Mouse (Mus musculus) heart, postnatal 14 days (tissue): ENCODE data around the gene Cldn7. TPM values are rescaled to one million over a fixed set of nuclear protein-coding genes. Genes with fewer than 3 reads are reported as not detected.
A peak's percentile ranks its signal among the peaks of the same experiment; 100 is the strongest.
"Not testable (repeated sequence)": the region's sequence is repeated elsewhere in the genome, so short reads cannot be mapped to it uniquely, and the experiment has no call there.

Experiments used
- DNase-seq, 2 experiments: peaks; one replicate each; pipeline ENCODE4 v3.0.0; 2021 to 2022
- intact Hi-C: fragments of 180-260 bp; cut with DNase I; formaldehyde crosslinking; loops from one replicate; pipeline ENCODE4 v1.15.1; 2025
- total RNA-seq, 2 experiments: library from RNA; stranded (reverse); gene quantifications; 2 replicates each; pipeline ENCODE4 v1.2.3; 2021

Gene Cldn7
- total RNA-seq, 2 experiments from 2014 or later, result 0.48 TPM; not detected in 1

- no peak for DNase-seq
- intact Hi-C loops, result loop anchor here (10.0 kb wide), 1 partner anchor 656 kb away; the partner anchor contains the start of genes Eno3 and Pfn1
These were observed 34.2 kb downstream of the Cldn7 start for GRCm38 (mm10) chr11:69998567-69999491.

DNA sequence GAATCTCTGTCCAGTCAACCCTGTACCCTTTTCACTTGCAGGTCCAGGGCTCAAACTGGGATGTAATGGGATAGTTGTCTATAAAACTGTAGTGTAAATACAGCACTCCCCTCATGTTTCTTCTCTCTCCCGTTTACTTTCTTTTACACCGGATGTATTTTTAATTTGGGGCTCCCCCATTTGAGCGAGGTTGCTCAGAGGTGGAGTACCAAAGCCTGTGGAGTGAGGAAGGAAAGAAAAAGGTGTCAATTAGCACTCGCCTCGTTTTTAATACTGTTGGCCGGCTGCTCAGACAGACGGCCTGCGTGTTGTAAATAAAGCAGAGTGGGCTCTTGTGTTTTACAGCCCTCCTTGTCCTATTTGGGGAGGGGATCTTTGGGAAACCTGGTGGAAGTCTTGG is 35.1 kb downstream of the Cldn7 start:
- intact Hi-C loops, result loop anchor here (10.0 kb wide), 1 partner anchor 655 kb away; the partner anchor contains the start of genes Eno3 and Pfn1
- no peak for DNase-seq

- peak; percentile 86 to 90 for DNase-seq
- intact Hi-C loops, result no loop called here
These were observed 35.9 kb downstream of the Cldn7 start, which contains the start of gene Dvl2 for GRCm38 (mm10) chr11:70000396-70000898. TSS of gene Dvl2 (plus strand) at chr11:70000595.

DNA sequence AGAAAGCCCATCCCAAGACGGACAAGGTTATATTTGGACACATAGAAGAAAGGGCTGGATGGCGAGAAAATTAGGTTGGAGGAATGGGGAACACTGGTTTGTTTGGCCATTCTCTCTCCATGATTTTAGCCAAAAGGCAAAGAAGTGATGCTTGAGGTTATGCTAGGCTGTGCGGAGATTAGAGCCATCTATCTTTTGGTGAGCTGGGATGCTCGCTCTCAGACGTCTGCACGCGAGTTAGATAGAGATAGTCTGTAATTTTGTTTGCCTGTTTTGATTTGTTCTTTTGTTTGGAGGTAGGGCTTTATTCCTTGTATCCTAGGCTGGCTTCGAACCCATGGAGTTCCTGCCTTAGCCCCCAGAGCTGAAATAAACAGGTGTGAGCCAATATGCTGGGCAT is 36.6 kb downstream of the Cldn7 start:
- intact Hi-C loops, result no loop called here
- no peak for DNase-seq

DNA sequence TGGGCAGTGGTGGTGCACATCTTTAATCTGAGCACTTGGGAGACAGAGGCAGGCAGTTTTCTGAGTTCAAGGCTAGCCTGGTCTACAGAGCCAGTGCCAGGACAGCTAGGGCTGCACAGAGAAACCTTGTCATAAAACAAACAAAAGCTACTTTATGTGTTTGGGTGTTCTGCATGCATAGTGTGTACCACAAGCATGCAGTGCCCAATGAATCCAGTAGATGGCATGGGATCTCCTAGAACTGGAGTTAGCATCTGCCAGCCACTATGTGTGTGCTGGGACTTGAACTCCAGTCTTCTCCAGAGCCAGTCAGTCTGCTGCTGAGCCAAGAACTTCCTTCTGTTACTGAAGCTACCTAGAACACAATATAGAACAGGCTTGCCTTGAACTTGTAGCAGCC is 37.3 kb downstream of the Cldn7 start:
- peak in 1 of 2 experiments; percentile 56 for DNase-seq
- intact Hi-C loops, result loop anchor here (2.0 kb wide), 1 partner anchor 51 kb away; no protein-coding TSS in a partner anchor

GRCm38 (mm10) chr11:70002471-70002870 is 37.9 kb downstream of the Cldn7 start:
- intact Hi-C loops, result loop anchor here (2.0 kb wide), 1 partner anchor 50 kb away; no protein-coding TSS in a partner anchor
- DNase-seq, result no peak

GRCm38 (mm10) chr11:70005521-70005920 is 40.9 kb downstream of the Cldn7 start:
- intact Hi-C loops, result loop anchor here (2.0 kb wide), 1 partner anchor 71 kb away; the partner anchor contains the start of gene Ybx2
- no peak for DNase-seq

- intact Hi-C loops, result no loop called here
- DNase-seq, result no peak
These were observed 45.5 kb downstream of the Cldn7 start for GRCm38 (mm10) chr11:70010033-70010432.

- no peak for DNase-seq
- intact Hi-C loops, result no loop called here
These were observed 46.0 kb downstream of the Cldn7 start for GRCm38 (mm10) chr11:70010548-70010947.

- DNase-seq, result no peak
- intact Hi-C loops, result no loop called here
These were observed 46.4 kb downstream of the Cldn7 start for GRCm38 (mm10) chr11:70010961-70011360.

DNA sequence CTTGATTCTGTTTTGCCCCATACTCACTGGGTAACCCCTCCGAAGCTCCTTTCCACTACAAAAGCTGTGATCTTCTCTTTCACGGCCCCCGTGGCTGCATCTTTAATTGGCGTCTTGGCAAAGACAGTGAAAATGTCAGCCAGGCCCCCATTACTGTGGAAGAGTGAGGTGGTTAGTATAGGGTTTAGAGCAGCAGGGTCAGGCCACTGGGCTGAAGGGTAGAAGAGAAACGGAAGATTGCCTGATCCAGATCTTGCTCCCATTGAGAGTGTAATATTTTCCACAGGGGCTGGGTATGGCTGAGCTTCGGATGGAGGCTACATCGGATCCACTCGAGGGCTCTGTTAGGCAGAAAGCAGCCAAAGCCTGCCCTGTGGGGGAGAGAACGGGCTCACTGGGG is 48.4 kb downstream of the Cldn7 start:
- DNase-seq, result no peak
- intact Hi-C loops, result no loop called here

DNA sequence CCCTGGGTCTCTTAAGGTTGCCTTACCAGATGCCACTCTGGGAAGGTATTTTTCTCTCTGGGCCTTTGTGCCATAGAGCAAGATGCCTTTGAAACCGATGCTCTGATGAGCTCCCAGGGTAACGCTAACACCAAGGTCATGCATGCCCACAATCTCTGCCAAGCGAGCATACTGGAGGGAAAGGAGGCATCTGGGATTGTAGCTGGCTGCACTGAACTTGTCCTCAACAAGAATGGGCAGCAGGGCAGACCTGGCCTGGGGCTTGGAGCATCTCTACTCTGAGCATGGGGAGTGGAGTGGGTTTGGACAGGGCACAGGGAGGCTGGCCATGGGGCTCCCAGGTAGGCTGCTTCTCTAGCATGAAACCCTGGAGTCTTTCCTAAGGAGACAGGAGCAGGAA is 48.8 kb downstream of the Cldn7 start:
- intact Hi-C loops, result no loop called here
- DNase-seq, result no peak

- intact Hi-C loops, result no loop called here
- no peak for DNase-seq
These were observed 49.5 kb downstream of the Cldn7 start for GRCm38 (mm10) chr11:70014051-70014450.

DNA sequence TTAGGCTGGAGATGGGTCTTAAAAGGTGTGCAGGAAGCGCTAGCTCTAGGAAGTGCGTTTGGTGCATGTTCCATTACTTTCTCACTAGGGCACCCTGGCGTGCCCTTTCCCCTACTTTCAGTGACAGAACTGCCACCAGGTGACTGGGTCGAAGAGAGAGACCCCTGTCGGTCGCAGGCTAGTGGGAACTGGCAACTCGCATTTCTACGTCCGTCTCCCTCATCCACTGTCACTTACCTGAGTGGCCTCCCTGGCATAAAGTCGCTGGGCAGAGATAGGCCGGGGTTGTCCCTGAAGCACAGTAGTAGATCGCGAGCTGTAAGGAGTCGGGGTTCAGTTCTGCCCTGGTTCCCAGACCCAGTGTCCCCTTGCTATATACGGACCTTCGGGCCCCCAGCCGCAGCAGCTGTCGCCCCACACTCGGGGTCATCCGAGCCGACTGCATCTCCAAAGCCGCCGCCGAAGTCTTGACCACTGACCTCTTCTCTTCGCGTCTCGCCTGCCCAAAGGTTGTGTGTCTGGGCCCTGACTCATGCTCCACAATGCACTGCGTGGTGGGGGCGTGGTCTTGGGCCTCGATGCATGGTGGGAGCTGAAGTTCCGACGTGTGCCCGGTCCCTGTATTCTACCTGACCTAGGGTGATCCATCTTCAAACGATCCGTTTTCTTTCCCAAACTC is 50.4 kb downstream of the Cldn7 start, which contains the start of gene Acadvl:
Acadvl (minus strand) TSS at position 532 of the 679 bp plus-strand sequence.
- intact Hi-C loops, result no loop called here
- DNase-seq, result peak; percentile 86 to 88

DNA sequence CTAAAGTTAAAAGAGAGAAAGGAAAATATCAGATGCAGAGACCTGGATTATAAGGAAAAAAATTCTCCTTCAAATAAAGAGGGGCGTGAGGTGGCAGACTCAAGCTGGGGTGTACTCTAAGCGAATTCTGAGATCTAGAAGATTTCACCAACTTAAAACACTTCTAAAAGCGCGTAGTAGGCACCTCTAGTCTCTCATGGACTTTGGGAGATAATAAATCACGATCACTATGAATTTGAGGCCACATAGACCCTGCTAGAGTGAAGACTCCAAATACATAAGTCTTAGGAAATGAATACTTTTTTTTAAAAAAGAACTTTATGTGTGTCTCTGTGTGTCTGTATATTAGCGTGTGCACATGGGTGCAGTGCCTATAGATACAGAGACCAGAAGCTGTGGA is 51.1 kb downstream of the Cldn7 start:
- no peak for DNase-seq
- intact Hi-C loops, result no loop called here

DNA sequence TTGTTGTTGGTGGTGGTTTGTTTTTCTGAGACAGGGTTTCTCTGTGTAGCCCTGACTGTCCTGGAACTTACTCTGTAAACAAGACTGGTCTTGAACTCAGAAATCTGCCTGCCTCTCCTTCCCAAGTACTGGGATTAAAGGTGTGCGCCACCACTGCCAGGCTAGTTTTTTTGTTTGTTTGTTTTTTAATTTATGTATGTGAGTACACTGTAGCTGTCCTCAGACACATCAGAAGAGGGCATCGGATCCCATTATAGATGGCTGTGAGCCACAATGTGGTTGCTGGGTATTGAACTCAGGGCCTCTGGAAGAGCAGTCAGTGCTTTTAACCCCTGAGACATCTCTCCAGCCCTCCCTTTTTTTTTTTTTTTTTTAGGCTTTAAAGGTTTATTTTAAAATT is 51.6 kb downstream of the Cldn7 start:
- intact Hi-C loops, DNase-seq: not testable (repeated sequence)

- no peak for DNase-seq
- intact Hi-C loops, result no loop called here
These were observed 52.1 kb downstream of the Cldn7 start, which contains the start of gene Dlg4 for GRCm38 (mm10) chr11:70016669-70017068. TSS of gene Dlg4 (plus strand) at chr11:70016942.

DNA sequence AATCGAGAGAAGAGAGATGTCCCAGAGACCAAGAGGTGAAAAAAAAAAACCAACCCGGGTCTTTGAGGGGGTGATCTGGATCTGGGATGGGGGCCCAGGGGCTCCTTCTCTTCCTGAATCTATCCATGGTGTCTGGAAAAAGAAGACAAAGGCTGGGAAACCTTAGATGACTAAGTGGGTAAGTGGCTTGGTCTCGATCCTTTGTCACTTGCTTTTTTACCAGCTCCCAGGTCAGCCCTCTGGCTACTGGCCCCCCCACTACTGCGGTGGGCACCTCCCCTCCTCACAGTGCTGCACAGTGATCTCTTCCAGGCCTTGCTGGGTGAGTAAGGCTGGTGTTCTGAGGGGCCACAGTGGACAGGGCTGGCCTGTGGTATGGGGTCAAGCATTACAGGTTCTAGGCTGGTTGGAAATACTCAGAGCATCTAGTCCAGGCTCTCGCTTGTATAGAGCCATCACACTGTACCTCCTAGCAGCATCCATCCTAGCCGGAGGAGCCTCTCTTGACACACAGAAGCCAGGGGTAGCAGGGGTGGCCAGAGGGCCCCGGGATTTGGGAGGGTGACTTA is 52.7 kb downstream of the Cldn7 start:
- no peak for DNase-seq
- intact Hi-C loops, result no loop called here
